Mouse (Mus musculus): ENCODE data around the gene Slc25a33. TPM values are rescaled to one million over a fixed set of nuclear protein-coding genes. Genes with fewer than 3 reads are reported as not detected.

Gene Slc25a33
- polyA plus RNA-seq, 1 experiment from 2014 or later: 20.3 TPM

DNA sequence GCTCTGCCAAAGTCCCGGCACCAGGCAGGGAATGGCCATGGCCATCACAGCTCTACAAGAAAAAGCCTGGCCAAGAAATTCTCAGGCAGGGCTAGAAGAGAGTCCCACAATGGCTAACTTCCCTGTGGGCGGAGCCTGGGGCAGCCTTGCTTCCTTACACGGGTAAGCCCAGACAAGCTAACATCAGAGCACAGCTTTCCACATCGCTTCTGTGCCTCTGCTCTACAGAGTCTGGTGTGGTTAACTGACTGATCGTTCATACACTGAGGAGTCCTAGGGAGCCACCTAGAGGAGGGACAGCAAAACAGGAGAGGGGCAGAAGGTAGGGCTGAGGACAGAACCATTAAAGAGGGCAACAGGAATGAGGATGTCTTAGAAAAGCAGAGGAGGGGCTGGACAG is 63.6 kb downstream of the Slc25a33 start:
- Histone ChIP-seq H3K27ac (no peak overlapping the region), H3K27me3 (ENCODE audit: insufficient read depth, poor library complexity, severe bottlenecking) (no peaks in the 10 kb centered on the region), H3K4me1 (replicated peaks) (peaks cover 21% of the 10 kb centered on the region), H3K36me3 (peaks cover 12% of the 10 kb centered on the region), H3K9me3 (no peaks in the 10 kb centered on the region), H3K4me3 (no peak overlapping the region)
- DNase-seq (ENCODE audit: low spot score): no peak
- 23% methylated on average over 5 of the region's 5 CpGs for WGBS

DNA sequence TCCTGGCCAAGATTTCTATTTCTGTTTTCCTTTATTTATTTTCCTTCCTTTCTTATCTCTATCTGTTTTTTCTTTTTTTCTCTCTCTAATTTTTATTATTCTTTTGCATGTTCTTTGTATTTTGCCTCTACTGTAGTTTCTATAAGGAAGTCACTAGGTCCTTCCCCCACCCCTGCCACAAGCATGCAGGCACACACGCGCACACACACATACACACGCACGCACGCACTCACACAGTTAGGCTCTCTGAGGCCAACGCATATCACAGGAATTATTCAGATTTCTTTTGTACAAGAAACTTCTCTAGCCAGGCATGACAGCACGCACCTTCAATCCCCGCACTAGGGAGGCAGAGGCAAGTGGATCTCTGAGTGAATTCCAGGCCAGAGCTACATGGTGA is 68.1 kb downstream of the Slc25a33 start:
- no peaks in the 10 kb centered on the region for H3K36me3 ChIP-seq
- no peaks in the 10 kb centered on the region for H3K9me3 ChIP-seq
- WGBS: 93% methylated on average over 8 of the region's 8 CpGs
- H3K27me3 ChIP-seq (ENCODE audit: insufficient read depth, poor library complexity, severe bottlenecking): peaks cover 7% of the 10 kb centered on the region
- H3K4me1 ChIP-seq (replicated peaks): peaks cover 15% of the 10 kb centered on the region; the same call in 1 of the 2 replicates
- H3K27ac ChIP-seq: no peak overlapping the region
- H3K4me3 ChIP-seq: no peak overlapping the region
- DNase-seq (ENCODE audit: low spot score): no peak

DNA sequence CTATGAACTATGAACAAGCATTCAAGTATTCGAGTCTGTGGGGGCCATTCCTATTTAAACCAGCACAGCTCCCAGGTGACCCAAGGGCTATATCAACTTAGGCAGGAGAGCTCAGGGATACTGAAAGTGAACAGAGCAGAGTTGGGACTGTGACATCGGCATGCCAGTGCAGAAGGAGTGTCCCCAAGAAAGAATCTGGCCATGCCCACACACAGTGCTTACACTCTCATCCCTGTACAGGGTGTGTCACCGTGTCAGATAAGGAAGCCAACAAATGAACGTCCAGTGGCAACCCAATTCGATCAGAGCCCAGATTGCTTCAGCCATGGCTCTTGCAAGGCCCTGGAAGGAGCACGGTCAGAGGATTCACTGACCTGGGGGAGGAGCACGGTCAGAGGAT is 68.8 kb downstream of the Slc25a33 start:
- H3K4me3 ChIP-seq: no peak overlapping the region
- DNase-seq (ENCODE audit: low spot score): no peak
- WGBS: 77% methylated on average over 7 of the region's 7 CpGs
- H3K9me3 ChIP-seq: no peaks in the 10 kb centered on the region
- no peaks in the 10 kb centered on the region for H3K36me3 ChIP-seq
- H3K27ac ChIP-seq: no peak overlapping the region
- H3K4me1 ChIP-seq (replicated peaks): peaks cover 17% of the 10 kb centered on the region; the same call in 1 of the 2 replicates
- peaks cover 13% of the 10 kb centered on the region for H3K27me3 ChIP-seq (ENCODE audit: insufficient read depth, poor library complexity, severe bottlenecking)

DNA sequence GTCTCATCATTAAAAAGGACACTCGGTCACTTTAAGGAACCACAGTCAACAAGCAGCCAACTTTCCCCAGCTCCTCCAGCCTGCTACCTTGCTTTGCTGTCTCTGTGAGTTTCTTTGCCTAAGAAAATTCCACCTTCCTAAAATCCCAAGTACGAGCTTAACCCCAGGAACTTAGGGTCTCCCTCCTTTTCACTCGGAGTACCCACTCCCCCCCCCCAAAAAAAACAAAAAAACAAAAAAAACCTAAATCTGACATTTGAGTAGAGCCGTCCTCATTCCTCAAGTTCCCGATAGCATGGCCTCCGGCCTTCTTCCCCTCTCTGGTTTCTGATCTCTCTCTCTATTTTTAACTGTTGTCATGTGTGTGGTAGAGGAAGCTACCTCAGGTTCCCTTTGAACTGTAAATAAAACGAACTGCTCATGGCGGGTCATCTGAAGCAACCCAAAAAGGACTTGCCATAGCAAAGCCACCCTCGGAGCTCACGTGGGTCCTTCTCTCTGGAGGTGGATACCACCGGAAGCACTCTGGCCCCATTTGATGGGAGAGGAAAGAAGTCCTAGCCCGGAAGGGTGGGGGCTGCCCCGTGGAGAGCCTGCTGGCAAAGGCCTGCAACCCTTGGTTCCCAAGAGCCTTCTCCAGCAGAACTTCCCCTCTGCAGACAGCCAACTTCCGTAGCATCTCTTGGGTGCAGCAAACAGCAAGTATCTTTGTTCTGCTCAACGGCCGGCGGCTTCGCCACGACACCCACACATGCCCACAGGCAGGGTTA is 71.7 kb downstream of the Slc25a33 start, which contains the start of gene Pik3cd:
TSS of gene Pik3cd (minus strand) at position 362 of the 770 bp plus-strand sequence.
- WGBS: 68% methylated on average over 19 of the region's 19 CpGs
- no peak for DNase-seq (ENCODE audit: low spot score)
- Histone ChIP-seq H3K36me3 (no peaks in the 10 kb centered on the region), H3K9me3 (no peaks in the 10 kb centered on the region), H3K27ac (no peak within 1 kb of the TSS), H3K4me1 (replicated peaks) (peaks cover 29% of the 10 kb centered on the region), H3K27me3 (ENCODE audit: insufficient read depth, poor library complexity, severe bottlenecking) (peaks cover 41% of the 10 kb centered on the region), H3K4me3 (no peak within 1 kb of the TSS)

- H3K27me3 ChIP-seq (ENCODE audit: insufficient read depth, poor library complexity, severe bottlenecking): peaks cover 49% of the 10 kb centered on the region
- H3K4me1 ChIP-seq (replicated peaks): peaks cover 35% of the 10 kb centered on the region
- no peak overlapping the region for H3K4me3 ChIP-seq
- no peak for DNase-seq (ENCODE audit: low spot score)
- WGBS: 61% methylated on average over 18 of the region's 18 CpGs
- H3K36me3 ChIP-seq: no peaks in the 10 kb centered on the region
- H3K27ac ChIP-seq: no peak overlapping the region
- no peaks in the 10 kb centered on the region for H3K9me3 ChIP-seq
Observed at GRCm38 (mm10) chr4:149701426-149702209, 72.5 kb downstream of the Slc25a33 start.

GRCm38 (mm10) chr4:149699953-149700352 is 74.1 kb downstream of the Slc25a33 start:
- Histone ChIP-seq H3K36me3 (no peaks in the 10 kb centered on the region), H3K4me3 (no peak overlapping the region), H3K27me3 (ENCODE audit: insufficient read depth, poor library complexity, severe bottlenecking) (peaks cover 64% of the 10 kb centered on the region), H3K4me1 (replicated peaks) (peaks cover 43% of the 10 kb centered on the region), H3K27ac (no peak overlapping the region), H3K9me3 (no peaks in the 10 kb centered on the region)
- no peak for DNase-seq (ENCODE audit: low spot score)
- 84% methylated on average over 4 of the region's 4 CpGs for WGBS

- H3K27ac ChIP-seq: peak overlapping the region; percentile 79
- peak overlapping the region; percentile 60 for H3K4me3 ChIP-seq
- no peaks in the 10 kb centered on the region for H3K9me3 ChIP-seq
- H3K36me3 ChIP-seq: no peaks in the 10 kb centered on the region
- peak; percentile 75 for DNase-seq (ENCODE audit: low spot score)
- H3K27me3 ChIP-seq (ENCODE audit: insufficient read depth, poor library complexity, severe bottlenecking): peaks cover 64% of the 10 kb centered on the region
- under 1% methylated on average over 35 of the region's 35 CpGs for WGBS
- peaks cover 43% of the 10 kb centered on the region for H3K4me1 ChIP-seq (replicated peaks)
Observed at GRCm38 (mm10) chr4:149698197-149698821, 75.8 kb downstream of the Slc25a33 start.

GRCm38 (mm10) chr4:149697506-149698196 is 76.4 kb downstream of the Slc25a33 start:
- peaks cover 61% of the 10 kb centered on the region for H3K27me3 ChIP-seq (ENCODE audit: insufficient read depth, poor library complexity, severe bottlenecking)
- H3K4me1 ChIP-seq (replicated peaks): peaks cover 40% of the 10 kb centered on the region
- no peaks in the 10 kb centered on the region for H3K36me3 ChIP-seq
- no peaks in the 10 kb centered on the region for H3K9me3 ChIP-seq
- peak overlapping the region; percentile 79 for H3K27ac ChIP-seq
- 14% methylated on average over 15 of the region's 15 CpGs for WGBS
- peak overlapping the region; percentile 60 for H3K4me3 ChIP-seq
- DNase-seq (ENCODE audit: low spot score): no peak

DNA sequence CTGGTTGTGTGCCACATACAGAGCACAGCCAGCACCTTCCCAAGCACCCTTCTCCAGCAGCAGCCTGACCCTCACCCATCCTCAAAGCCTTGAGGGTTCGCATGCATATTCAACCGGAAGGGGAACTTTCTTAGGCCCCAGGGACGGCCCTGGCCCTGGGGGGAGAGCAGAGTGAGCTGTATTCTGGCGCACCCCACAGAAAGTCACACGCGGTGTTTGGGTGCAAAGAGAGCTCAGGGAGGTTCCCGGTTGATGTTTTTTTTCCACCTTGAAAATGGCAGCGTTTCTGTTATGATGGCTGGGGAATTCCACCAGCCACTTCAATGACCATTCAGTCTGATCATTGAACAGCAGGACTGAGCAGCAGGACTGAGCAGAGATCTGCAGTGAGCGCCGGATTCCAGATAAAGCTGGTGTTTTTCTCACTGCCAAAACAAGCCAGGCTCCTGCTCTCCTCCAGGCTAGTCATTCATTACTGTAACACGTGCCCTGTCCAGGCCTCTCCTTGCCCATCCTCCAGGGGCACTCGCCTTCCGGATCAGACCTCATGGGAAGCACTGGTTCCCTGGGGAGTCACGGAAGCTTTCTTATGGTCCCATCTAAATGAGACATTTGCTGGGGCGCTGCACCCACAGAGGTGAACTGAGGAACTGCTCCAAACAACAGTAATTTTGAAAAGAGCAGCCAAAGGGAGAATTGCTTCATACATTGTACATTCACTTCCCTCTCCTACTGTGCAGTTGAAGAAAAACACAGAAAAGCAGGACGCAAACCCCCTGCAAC is 77.7 kb downstream of the Slc25a33 start:
- DNase-seq (ENCODE audit: low spot score): no peak
- Histone ChIP-seq H3K4me1 (replicated peaks) (peaks cover 34% of the 10 kb centered on the region), H3K9me3 (no peaks in the 10 kb centered on the region), H3K27ac (0 out of 2 replicates have a peak overlapping the region, but pooled peaks have one; percentile 16), H3K4me3 (no peak overlapping the region), H3K36me3 (no peaks in the 10 kb centered on the region), H3K27me3 (ENCODE audit: insufficient read depth, poor library complexity, severe bottlenecking) (peaks cover 59% of the 10 kb centered on the region)
- 33% methylated on average over 16 of the region's 16 CpGs for whole genome bisulfite sequencing
